Mouse (Mus musculus) CD4-positive, CD25-positive, alpha-beta regulatory T cell, adult 2 months (primary cell): ENCODE results near the gene Ifnlr1.
"Not testable (repeated sequence)": the region's sequence is repeated elsewhere in the genome, so short reads cannot be mapped to it uniquely, and the experiment has no call there.

Source experiments
- DNase-seq: peaks from one replicate; pipeline ENCODE4 v3.0.0-alpha.2; 2012; ENCODE audit warnings: low read depth, low spot score

The Ifnlr1 gene

DNA sequence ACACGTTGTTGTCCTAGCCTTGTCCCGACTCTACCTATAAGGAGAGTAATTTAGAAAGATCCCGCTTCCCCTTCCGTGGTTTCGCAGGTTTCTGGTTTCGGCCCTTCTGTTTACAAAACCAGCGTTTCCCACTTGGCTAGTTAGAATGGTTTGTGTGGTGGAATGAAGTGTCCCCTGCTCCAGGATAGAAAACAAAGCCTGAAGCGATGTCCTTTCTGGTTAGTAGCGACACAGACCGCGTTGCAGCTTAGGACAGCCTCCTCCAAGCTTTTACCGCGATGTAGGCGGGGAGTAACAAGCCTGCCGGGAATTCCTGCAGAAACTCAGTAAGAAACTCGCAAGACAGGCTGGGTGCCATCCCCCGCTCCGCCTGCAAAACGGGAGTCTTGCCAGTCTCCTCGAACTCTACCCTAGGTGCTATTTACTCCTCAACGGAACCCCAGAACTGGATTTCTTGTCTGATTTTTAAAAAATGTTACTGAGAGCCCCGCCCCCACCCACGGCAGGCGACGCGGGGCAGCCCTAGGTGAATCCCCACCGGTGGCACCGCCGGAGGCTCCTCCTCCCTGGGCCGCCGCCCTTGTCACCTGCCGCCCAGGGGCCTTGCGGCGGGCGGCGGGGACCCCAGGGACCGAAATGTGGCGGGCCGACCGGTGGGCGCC, at the start of gene Ifnlr1:
TSS of gene Ifnlr1 (plus strand) at position 382 of the 662 bp plus-strand sequence.
- peak; percentile 59 for DNase-seq

- DNase-seq = not testable (repeated sequence)
Measured at GRCm38 (mm10) chr4:135641302-135642079, 44.6 kb upstream of the Ifnlr1 start.

GRCm38 (mm10) chr4:135645022-135645637, 41.0 kb upstream of the Ifnlr1 start:
- no peak for DNase-seq

GRCm38 (mm10) chr4:135652966-135653607, 33.0 kb upstream of the Ifnlr1 start:
- DNase-seq = no peak

DNA sequence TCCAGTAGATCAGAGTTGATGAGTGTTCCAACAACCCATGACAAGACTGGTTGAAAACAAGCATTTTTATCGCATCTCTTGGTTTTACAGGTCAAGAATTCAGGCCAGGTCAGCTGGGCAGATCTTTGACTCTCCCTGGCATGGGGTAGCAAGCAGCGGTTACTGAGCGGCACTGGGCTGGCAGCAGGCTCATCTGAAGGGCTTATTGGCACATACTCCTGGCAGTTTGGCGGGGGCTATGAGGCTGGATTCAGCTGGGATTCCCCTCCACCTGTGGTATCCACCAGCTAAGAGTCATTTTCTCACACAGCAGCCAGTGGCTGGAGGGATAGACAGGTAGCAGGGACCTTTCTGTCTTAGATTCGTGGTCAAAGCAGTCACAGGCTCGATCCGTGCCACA, 32.1 kb upstream of the Ifnlr1 start:
- DNase-seq = no peak

GRCm38 (mm10) chr4:135655499-135655898, 30.6 kb upstream of the Ifnlr1 start:
- no peak for DNase-seq

DNA sequence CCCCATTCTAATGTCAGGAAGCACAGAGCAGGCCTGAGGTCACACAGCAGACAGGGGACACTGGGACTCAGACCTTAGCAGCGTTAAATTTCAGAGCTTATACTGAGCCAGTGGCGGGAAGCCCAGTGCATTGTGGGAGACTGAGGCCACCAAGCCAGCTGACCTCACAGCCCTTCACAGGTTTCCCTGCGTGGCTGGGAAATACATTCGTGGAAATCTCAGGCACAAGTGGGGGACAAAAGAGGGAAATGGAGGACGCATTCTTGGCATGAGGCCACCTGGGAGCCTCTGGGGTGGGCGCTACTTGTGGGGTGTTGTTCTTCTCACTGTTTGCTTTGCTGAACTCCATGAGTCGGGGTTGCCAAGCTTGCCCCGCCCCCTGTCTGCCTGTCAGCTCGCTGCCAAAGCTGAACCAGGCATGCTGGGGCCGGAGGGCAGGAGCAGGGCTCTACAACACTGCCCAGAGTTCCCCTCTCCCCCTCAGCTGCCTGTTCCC, 29.9 kb upstream of the Ifnlr1 start:
- no peak for DNase-seq

DNA sequence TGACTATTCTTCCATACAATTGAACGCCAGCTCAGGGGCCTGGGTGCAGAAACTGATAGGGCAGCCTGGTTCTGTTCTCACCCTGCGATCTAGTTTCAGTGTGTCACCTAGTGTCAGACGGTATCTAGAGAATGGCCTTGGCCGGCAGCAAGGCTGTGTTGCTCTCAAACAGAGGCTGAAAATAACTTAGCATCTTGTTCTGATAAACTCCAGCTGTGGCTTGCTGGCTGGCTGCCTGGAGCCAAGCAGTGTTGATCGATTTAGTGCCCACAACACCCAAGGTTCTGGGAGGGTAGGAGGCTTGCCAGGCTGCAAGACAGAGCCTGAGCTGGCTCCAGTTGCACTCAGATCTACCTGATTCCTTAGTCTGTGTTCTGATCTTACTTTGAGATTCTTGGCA, 27.6 kb upstream of the Ifnlr1 start:
- no peak for DNase-seq

- DNase-seq = no peak
Measured at GRCm38 (mm10) chr4:135658899-135659298, 27.2 kb upstream of the Ifnlr1 start.

- no peak for DNase-seq
Measured at GRCm38 (mm10) chr4:135661082-135661809, 24.8 kb upstream of the Ifnlr1 start.

DNA sequence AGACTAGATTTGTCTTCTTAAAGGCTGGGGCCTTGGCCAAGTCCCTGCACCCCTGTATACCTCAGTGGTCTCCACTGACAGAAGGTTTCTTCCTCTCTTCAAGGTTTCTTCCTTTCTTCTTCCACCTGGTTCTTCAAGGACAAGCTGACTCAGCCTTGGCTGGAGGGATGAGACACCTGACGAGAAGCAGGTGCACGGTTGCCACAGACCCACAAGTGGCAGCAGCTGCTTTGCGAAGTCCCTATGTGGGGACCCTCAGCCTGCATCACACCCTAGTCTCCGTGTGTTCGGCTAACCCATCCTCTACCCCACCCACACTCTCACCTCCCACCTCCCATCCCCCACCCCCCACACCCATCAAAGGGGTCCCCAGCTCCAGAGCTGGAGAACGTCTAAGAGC, 24.1 kb upstream of the Ifnlr1 start:
- no peak for DNase-seq

GRCm38 (mm10) chr4:135664656-135665055, 21.4 kb upstream of the Ifnlr1 start:
- DNase-seq = peak; percentile 34

DNA sequence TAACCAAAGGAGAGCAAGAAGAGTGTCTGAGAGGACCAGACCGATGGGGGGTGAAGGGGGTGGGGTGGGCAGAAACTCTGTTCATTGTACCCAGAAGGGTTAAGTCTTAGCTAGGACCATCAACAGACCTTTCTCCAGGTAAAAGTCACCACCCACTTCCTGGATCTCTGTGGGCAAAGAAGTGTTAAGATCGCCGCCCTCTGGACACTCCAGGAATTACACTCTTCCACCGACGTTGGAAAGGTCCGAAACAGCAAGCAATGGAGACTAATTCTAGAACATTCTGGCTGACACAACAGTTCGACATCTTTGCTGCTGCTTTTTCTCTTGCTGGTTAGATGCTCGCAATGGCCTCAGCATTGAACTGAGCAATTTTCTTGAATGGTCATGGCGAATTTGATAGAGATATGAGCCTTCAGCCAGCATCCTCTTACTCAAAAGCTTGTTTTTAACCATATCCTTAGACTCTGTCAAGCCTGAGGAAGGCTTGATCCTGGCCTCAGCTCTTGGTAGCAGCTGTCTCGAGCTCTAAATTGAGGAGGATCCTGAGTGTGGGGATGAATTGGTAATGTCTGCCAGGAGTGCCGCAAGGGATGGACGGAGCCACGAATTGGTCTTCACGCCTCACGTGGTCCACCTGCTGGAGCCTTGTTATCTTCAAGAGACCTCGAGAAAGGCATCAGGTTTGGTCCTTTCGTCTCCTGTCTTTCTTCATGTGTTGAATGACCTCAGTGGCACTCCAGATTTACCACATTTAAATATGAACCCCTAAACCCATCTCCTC, 19.7 kb upstream of the Ifnlr1 start:
- peak; percentile 72 for DNase-seq

DNA sequence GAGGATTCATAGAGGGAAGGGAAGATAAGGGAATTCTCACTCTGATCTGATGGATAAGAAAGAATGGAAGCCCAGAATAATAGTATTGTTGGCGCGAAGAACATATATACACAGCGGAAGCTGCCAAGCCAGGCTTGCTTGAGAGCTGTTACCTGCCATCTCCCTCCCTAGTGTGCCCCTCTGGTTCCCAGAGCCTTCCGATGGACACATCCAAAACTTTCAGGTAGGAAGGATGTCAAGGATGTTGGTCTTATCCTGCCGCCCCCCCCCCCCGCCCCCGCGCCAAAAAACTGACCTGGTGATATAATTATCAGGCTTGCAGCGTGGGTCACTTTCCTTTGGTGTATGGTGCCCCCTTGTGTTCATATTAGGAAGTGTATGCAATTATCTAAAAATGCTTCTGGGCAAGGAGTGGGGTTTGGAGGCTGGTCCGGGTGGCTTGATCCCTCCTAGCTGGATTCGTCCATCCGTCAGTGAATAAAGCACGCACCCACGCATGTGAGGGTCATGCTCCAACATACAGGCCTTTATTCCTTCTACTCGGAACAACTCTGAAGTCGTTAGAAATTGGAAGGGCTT, 18.7 kb upstream of the Ifnlr1 start:
- peak; percentile 69 for DNase-seq

GRCm38 (mm10) chr4:135673507-135673906, 12.6 kb upstream of the Ifnlr1 start:
- no peak for DNase-seq

- no peak for DNase-seq
Measured at GRCm38 (mm10) chr4:135674993-135675392, 11.1 kb upstream of the Ifnlr1 start.

DNA sequence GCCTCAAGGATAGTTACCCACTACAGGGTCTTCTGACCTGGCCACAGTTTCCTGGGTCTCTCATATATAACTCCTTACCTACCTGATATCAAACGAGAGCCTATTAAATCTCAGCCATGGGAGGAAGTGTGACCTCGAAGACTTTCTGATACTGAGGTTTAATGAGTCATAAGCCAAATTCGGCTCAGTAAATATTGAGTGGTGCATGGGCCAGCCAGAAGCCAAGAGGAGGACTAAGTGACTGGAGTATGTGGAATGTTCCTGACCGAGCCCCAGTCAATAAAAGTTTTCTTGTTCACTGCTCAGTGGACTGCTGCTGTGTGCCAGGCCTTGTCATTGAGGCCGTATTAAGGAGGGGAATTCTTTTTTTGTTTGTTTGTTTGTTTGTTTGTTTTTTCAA, 9.6 kb upstream of the Ifnlr1 start:
- no peak for DNase-seq

DNA sequence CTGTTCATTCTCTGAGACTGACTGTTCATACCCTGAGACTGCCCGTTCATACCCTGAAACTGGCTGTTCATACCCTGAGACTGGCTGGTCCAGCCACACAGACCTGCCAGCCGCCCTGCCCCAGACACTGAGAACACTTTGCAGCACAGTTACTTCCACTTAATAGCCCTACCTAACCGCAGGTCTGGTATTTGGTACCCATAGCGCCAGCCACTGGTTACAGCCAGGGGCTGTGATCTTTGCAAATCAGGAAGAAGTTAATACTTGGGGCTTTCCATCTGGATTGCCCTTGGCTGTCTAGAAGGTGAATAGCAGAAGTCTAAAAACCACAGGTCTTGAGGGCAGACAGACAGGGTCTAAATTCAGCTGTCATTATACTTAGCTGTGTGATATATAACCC, 6.8 kb upstream of the Ifnlr1 start:
- DNase-seq = no peak

- DNase-seq = no peak
Measured at GRCm38 (mm10) chr4:135681789-135682188, 4.3 kb upstream of the Ifnlr1 start.

- DNase-seq = no peak
Measured at GRCm38 (mm10) chr4:135683553-135683952, 2.5 kb upstream of the Ifnlr1 start.
